Mouse (Mus musculus) 416B (cell line): ENCODE measurements around the gene Nt5dc2.

Source experiments
- DNase-seq: peaks from one replicate; pipeline ENCODE4 v3.0.0; 2011; ENCODE audit warnings: low read depth

The Nt5dc2 gene

DNA sequence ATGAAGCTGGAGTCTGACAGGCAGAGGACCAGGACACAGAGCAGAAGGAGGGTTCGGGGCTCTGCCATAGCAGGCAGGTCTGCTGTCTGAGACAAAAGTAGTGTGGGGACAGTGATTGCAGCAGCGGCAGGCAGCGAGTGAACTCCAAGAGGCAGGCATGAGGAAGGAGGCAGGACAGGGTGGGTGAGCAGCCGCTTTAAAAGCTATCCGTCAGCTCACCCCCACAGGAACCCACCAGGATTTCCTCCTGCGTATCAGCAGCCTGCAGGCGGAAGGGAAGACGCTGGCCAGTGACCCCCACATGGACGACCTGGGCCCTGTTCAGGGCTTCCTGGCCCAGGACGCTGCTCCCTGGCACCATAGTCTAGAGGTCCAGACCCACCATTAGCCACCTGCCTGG lies 37.6 kb downstream of the Nt5dc2 start, which contains the start of gene Stab1:
Stab1 (minus strand) TSS at position 217 of the 400 bp plus-strand sequence.
- peak; percentile 83 for DNase-seq

GRCm38 (mm10) chr14:31169508-31169907 lies 38.7 kb downstream of the Nt5dc2 start:
- peak; percentile 36 for DNase-seq

GRCm38 (mm10) chr14:31170963-31171362 lies 40.1 kb downstream of the Nt5dc2 start:
- no peak for DNase-seq

DNA sequence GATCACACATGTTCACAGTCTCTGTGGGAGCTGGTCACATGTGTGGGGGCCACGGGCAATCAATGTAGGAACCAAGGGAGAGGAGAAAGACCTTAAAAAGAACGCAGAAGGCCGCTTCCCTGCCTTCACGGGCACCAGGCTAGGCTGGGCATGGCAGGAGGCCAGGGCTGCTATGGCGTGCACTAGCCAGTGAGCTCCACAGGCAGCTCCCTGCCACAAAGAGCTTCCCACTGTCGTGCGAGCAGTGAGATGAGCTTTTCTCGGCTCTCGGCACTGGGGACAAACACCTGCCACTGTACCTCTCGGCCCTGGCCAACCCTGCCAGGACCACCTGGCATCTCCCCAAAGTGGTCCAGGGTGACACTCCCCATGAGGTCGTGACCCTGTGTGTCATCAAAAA lies 40.5 kb downstream of the Nt5dc2 start:
- no peak for DNase-seq

GRCm38 (mm10) chr14:31171821-31172220 lies 41.0 kb downstream of the Nt5dc2 start:
- no peak for DNase-seq

DNA sequence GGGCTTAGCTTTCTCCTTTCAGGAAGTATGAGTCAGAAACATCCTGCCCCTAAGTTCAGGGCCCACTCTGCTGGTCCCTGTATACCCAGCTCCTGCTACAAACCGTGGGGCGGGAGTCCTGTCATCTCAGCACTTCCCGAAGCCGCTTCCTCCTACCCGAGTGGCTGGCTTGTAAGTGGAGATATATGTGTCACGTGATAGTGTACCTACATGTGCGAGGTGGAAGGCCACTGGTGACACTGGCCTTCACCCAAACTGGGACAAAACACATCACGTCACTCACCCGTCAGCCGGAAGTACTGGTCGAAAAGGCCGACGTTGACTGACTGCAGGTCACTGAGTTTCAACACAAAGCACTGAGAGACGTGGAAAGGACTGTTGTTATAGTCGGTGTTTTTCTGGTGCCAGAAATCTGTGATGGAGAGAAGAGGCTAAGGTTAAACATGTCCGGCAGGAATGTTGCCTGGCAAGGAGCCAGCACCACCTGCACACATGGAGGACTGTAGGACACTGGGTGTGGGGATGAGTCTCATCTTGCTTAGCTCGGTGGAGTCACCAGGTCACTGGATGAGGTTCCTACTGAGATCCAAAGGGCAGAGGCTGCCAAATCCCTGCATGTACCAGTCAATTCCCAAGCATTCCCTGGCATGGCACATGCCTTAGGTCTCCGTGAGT lies 42.1 kb downstream of the Nt5dc2 start:
- DNase-seq, result no peak

GRCm38 (mm10) chr14:31173537-31173936 lies 42.7 kb downstream of the Nt5dc2 start:
- DNase-seq, result no peak

- no peak for DNase-seq
Measured at GRCm38 (mm10) chr14:31177287-31177686, 46.4 kb downstream of the Nt5dc2 start.

DNA sequence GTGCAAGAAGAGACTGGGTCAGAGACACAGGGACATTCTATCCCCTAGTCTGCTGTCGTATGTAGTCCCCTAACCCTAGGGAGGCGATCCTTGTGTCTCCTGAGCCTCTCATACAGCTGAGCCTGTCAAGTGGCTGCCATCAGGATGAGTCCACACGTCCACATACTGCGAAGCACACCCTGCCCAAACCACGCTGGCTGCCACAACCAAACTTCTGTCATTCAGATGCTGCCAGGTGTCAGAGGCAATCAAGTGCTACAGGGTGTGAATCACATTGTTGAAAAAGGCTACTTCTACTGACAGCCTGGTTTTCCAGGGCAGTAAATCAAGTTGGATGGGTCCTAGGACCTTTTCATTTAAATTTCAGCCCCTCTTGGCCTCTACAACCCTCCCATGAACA lies 46.9 kb downstream of the Nt5dc2 start:
- DNase-seq, result no peak

- DNase-seq, result no peak
Measured at GRCm38 (mm10) chr14:31179677-31180365, 49.0 kb downstream of the Nt5dc2 start.

- no peak for DNase-seq
Measured at GRCm38 (mm10) chr14:31181512-31181911, 50.7 kb downstream of the Nt5dc2 start.

DNA sequence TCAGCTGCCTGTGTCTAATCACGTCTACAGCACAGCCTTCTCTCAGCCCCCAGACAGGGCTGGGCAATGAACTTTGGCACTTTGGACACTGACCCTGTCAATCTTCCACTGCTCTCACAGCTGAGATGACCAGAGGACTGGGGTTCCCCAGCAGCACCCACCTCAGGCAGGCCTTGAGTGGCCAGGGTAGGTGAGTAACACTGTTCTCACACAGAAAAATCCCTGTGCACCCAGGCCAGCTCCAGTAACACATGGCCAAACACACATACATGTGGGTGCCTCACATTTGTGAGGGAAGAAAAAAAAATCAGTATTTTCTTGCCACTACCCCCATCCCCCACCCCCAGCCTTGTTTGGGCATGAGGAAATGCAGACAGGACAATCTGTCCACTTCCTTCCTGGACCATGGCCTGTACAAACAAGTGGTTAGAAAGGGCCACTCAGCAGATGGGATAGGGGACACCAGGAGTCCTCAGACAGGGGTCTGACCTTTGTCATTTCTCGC lies 52.0 kb downstream of the Nt5dc2 start:
- peak; percentile 52 for DNase-seq

DNA sequence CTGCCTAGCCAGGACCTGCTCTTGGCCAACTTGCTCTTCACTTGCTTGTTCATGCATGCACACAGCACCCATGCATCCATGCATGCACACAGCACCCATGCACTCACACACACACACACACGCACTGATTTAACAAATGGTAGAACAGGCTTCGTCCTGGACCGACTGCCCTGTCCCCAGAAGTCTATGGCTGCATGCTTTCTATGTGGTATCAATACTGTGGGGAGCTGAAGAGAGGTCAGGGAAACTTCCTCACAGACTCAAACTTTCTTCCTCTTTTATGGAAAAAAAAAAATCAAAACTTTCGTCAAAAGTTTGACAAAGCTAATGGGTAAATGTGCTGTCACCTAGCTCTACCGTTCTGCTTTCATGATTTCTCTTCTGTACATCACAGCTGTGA lies 52.7 kb downstream of the Nt5dc2 start:
- no peak for DNase-seq

DNA sequence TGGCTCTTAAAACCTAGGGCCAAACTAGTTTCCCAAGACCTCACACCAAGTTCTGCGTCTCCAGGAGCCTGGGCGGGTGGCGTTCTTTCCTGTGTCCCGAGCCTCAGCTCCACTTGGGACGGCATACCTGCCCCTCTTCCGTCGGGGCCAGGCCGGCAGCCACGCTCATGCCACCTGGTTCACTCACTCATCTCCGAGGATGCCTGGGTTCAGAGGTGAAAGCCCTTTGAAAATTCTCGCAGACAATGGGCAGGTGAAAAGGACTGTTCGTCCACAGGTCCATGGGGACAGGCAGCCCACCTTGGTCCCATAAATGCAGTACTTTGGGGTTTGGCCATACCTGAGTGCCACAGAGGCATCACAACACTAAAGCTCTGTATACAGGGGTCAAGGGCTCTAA lies 53.3 kb downstream of the Nt5dc2 start:
- no peak for DNase-seq

DNA sequence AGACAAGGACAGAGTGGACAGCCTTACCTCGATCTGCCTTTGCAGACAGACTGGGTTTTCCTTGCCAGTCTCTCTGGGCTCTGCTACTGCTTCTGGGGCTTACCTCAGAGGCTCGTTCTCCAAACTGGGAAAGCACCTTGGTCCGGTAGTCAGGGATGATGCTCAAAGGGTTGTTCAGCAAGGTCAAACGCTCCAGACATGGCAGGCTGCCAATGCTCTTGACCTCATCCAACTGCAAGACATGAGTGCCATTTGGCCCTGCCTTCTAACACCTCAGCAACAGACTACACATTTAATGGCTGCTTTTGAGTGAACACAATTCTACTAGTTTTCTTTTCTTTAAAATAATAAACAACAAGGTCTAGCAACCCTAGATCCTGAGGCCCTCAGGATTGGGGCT lies 55.8 kb downstream of the Nt5dc2 start:
- DNase-seq, result no peak
